Mouse (Mus musculus) hindbrain, embryonic 14.5 days (tissue): Measurements from ENCODE around the gene Gm9747. TPM values are rescaled to one million over a fixed set of nuclear protein-coding genes. Genes with fewer than 3 reads are reported as not detected.

Source experiments
- ATAC-seq: fragments of 200-750 bp; cut with Nextera tagmentation; 2 replicates; pipeline ENCODE4 v1.8.0; 2017; ENCODE audit warnings: moderate number of reproducible peaks, mild to moderate bottlenecking, moderate TSS enrichment, moderate library complexity; ENCODE audit not compliant: low FRiP score
- DNase-seq: peaks from one replicate; pipeline ENCODE4 v3.0.0-alpha.2; 2015; ENCODE audit warnings: low spot score
- H3K27ac ChIP-seq: fragments of 300-500 bp; sonication (generic); 2 replicates; pipeline ENCODE4 v1.5.1; 2014; ENCODE audit warnings: mild to moderate bottlenecking, moderate library complexity
- H3K27me3 ChIP-seq: fragments of 300-500 bp; sonication (generic); 2 replicates; pipeline ENCODE4 v1.6.1; 2014; ENCODE audit warnings: mild to moderate bottlenecking, low read length, mixed read lengths; ENCODE audit not compliant: control insufficient read depth, insufficient read depth
- H3K36me3 ChIP-seq: fragments of 300-500 bp; sonication (generic); replicated peaks from 2 replicates; pipeline ENCODE4 v1.6.1; 2014; ENCODE audit not compliant: control insufficient read depth, insufficient read depth
- H3K4me1 ChIP-seq: fragments of 300-500 bp; sonication (generic); replicated peaks from 2 replicates; pipeline ENCODE4 v1.6.1; 2014; ENCODE audit warnings: antibody characterized with exemption, low read length, mixed read lengths; ENCODE audit not compliant: control insufficient read depth, insufficient read depth
- H3K4me2 ChIP-seq: fragments of 300-500 bp; sonication (generic); replicated peaks from 2 replicates; pipeline ENCODE4 v1.6.1; 2014; ENCODE audit warnings: mild to moderate bottlenecking, moderate library complexity
- H3K4me3 ChIP-seq: fragments of 300-500 bp; sonication (generic); replicated peaks from 2 replicates; pipeline ENCODE4 v1.5.1; 2014; ENCODE audit warnings: mild to moderate bottlenecking, low read length
- H3K9ac ChIP-seq: fragments of 300-500 bp; sonication (generic); 2 replicates; pipeline ENCODE4 v1.6.1; 2014
- H3K9me3 ChIP-seq: fragments of 300-500 bp; sonication (generic); 2 replicates; pipeline ENCODE4 v1.6.1; 2016; ENCODE audit warnings: low read length; ENCODE audit not compliant: control insufficient read depth
- WGBS: fragments of 180-500 bp; shearing (Covaris S2); extraction: QIAGEN DNeasy Blood & Tissue Kit; methylation state at CpG from one replicate; pipeline ENCODE4 v1.1.7; 2014; 5-methylcytosine and 5-hydroxymethylcytosine counted together
- polyA plus RNA-seq: library from polyadenylated mRNA; unstranded; fragments of >200 nt; fragmentation: Nextera tagmentation; extraction: Ambion mirVana; gene quantifications from 2 replicates; pipeline ENCODE4 v1.2.1, GENCODE M21; 2014

Gene Gm9747
- polyA plus RNA-seq, 1 experiment from 2014 or later: 32.6 TPM

- no peak overlapping the region for H3K4me3 ChIP-seq
- peaks cover 7% of the 10 kb centered on the region for H3K36me3 ChIP-seq
- DNase-seq: no peak
- no peaks in the 10 kb centered on the region for H3K27me3 ChIP-seq
- ATAC-seq: no peak
- no peaks in the 10 kb centered on the region for H3K9me3 ChIP-seq
- 84% methylated on average over 5 of the region's 5 CpGs for WGBS
- H3K9ac ChIP-seq: no peak overlapping the region
- no peak overlapping the region for H3K4me2 ChIP-seq
- no peak overlapping the region for H3K27ac ChIP-seq
- no peaks in the 10 kb centered on the region for H3K4me1 ChIP-seq
These were observed 39.3 kb downstream of the Gm9747 start for GRCm38 (mm10) chr1:82272231-82272630.

GRCm38 (mm10) chr1:82273529-82273928 lies 40.6 kb downstream of the Gm9747 start:
- Histone ChIP-seq H3K4me1 (no peaks in the 10 kb centered on the region), H3K27me3 (no peaks in the 10 kb centered on the region), H3K9ac (no peak overlapping the region), H3K9me3 (no peaks in the 10 kb centered on the region), H3K4me3 (no peak overlapping the region), H3K27ac (no peak overlapping the region), H3K36me3 (peaks cover 10% of the 10 kb centered on the region), H3K4me2 (no peak overlapping the region)
- WGBS: 14% methylated on average over 6 of the region's 6 CpGs
- no peak for DNase-seq
- ATAC-seq: no peak

GRCm38 (mm10) chr1:82274361-82274760 lies 41.4 kb downstream of the Gm9747 start:
- peaks cover 10% of the 10 kb centered on the region for H3K36me3 ChIP-seq
- ATAC-seq (no peak), DNase-seq (no peak)
- H3K4me2 ChIP-seq: no peak overlapping the region
- no peak overlapping the region for H3K9ac ChIP-seq
- H3K4me1 ChIP-seq: no peaks in the 10 kb centered on the region
- no peaks in the 10 kb centered on the region for H3K9me3 ChIP-seq
- H3K4me3 ChIP-seq: no peak overlapping the region
- 59% methylated on average over 1 of the region's 1 CpGs for WGBS
- no peaks in the 10 kb centered on the region for H3K27me3 ChIP-seq
- H3K27ac ChIP-seq: no peak overlapping the region

- H3K9ac ChIP-seq: no peak overlapping the region
- H3K4me3 ChIP-seq: no peak overlapping the region
- 71% methylated on average over 1 of the region's 1 CpGs for WGBS
- peaks cover 18% of the 10 kb centered on the region; the same call in 1 of the 2 replicates for H3K4me1 ChIP-seq
- ATAC-seq (no peak), DNase-seq (no peak)
- no peaks in the 10 kb centered on the region for H3K9me3 ChIP-seq
- no peaks in the 10 kb centered on the region for H3K27me3 ChIP-seq
- H3K4me2 ChIP-seq: no peak overlapping the region
- no peak overlapping the region for H3K27ac ChIP-seq
- H3K36me3 ChIP-seq: peaks cover 10% of the 10 kb centered on the region
These were observed 46.9 kb downstream of the Gm9747 start for GRCm38 (mm10) chr1:82279768-82280167.

GRCm38 (mm10) chr1:82281823-82282222 lies 48.9 kb downstream of the Gm9747 start:
- 86% methylated on average over 6 of the region's 6 CpGs for WGBS
- no peaks in the 10 kb centered on the region for H3K27me3 ChIP-seq
- ATAC-seq: no peak
- no peak overlapping the region for H3K4me3 ChIP-seq
- no peak overlapping the region for H3K9ac ChIP-seq
- H3K4me2 ChIP-seq: peak overlapping the region; percentile 5; the same call in 1 of the 2 replicates
- H3K36me3 ChIP-seq: peaks cover 5% of the 10 kb centered on the region
- H3K9me3 ChIP-seq: no peaks in the 10 kb centered on the region
- DNase-seq: no peak
- H3K4me1 ChIP-seq: peaks cover 34% of the 10 kb centered on the region
- H3K27ac ChIP-seq: no peak overlapping the region; the same call in 1 of the 2 replicates

- Histone ChIP-seq H3K36me3 (no peaks in the 10 kb centered on the region; the same call in 1 of the 2 replicates), H3K4me1 (peaks cover 45% of the 10 kb centered on the region), H3K4me3 (peak overlapping the region; percentile 68), H3K27me3 (no peaks in the 10 kb centered on the region), H3K9me3 (no peaks in the 10 kb centered on the region), H3K9ac (peak overlapping the region; percentile 64), H3K27ac (peak overlapping the region; percentile 95), H3K4me2 (peak overlapping the region; percentile 90)
- peak; percentile 89 for DNase-seq
- peak; percentile 98 for ATAC-seq
- WGBS: 1% methylated on average over 29 of the region's 35 CpGs
These were observed 50.2 kb downstream of the Gm9747 start for GRCm38 (mm10) chr1:82282992-82283611.

- no peak for DNase-seq
- Histone ChIP-seq H3K4me1 (peaks cover 53% of the 10 kb centered on the region), H3K9ac (peak overlapping the region; percentile 64), H3K4me2 (peak overlapping the region; percentile 90), H3K36me3 (0 out of 2 replicates have a peak, but pooled peaks cover 4% of the 10 kb centered on the region), H3K9me3 (no peaks in the 10 kb centered on the region), H3K27me3 (no peaks in the 10 kb centered on the region), H3K4me3 (peak overlapping the region; percentile 68), H3K27ac (peak overlapping the region; percentile 95)
- no peak for ATAC-seq
- WGBS: 0% methylated on average over 1 of the region's 1 CpGs
These were observed 51.0 kb downstream of the Gm9747 start for GRCm38 (mm10) chr1:82283901-82284301.

- 17% methylated on average over 4 of the region's 4 CpGs for WGBS
- H3K4me1 ChIP-seq: peaks cover 58% of the 10 kb centered on the region
- peak overlapping the region; percentile 95 for H3K27ac ChIP-seq
- H3K4me3 ChIP-seq: peak overlapping the region; percentile 68
- H3K4me2 ChIP-seq: peak overlapping the region; percentile 90
- H3K9me3 ChIP-seq: no peaks in the 10 kb centered on the region
- no peaks in the 10 kb centered on the region for H3K27me3 ChIP-seq
- H3K36me3 ChIP-seq: 0 out of 2 replicates have a peak, but pooled peaks cover 6% of the 10 kb centered on the region
- peak overlapping the region; percentile 64 for H3K9ac ChIP-seq
- ATAC-seq (no peak), DNase-seq (no peak)
These were observed 51.5 kb downstream of the Gm9747 start for GRCm38 (mm10) chr1:82284403-82284802.
